Mouse (Mus musculus): ENCODE measurements around the gene Cfap74. TPM values are rescaled to one million over a fixed set of nuclear protein-coding genes. Genes with fewer than 3 reads are reported as not detected.
"Not testable (repeated sequence)": the region's sequence is repeated elsewhere in the genome, so short reads cannot be mapped to it uniquely, and the experiment has no call there.

Cfap74 gene
- polyA plus RNA-seq, 1 experiment from 2014 or later = 6.4 TPM

GRCm38 (mm10) chr4:155414656-155415235 is 5.8 kb downstream of the Cfap74 start:
- no peak for ATAC-seq (ENCODE audit: low FRiP score)
- Histone ChIP-seq H3K9ac (no peak overlapping the region), H3K4me3 (replicated peaks) (no peak overlapping the region), H3K9me3 (no peaks in the 10 kb centered on the region), H3K4me2 (no peak overlapping the region), H3K4me1 (peaks cover 7% of the 10 kb centered on the region), H3K27ac (no peak overlapping the region), H3K36me3 (replicated peaks) (no peaks in the 10 kb centered on the region), H3K27me3 (no peaks in the 10 kb centered on the region)
- WGBS = 84% methylated on average over 9 of the region's 9 CpGs

GRCm38 (mm10) chr4:155420137-155420536 is 11.1 kb downstream of the Cfap74 start:
- no peaks in the 10 kb centered on the region for H3K9me3 ChIP-seq
- H3K9ac ChIP-seq = no peak overlapping the region
- ATAC-seq (ENCODE audit: low FRiP score) = no peak
- no peaks in the 10 kb centered on the region for H3K27me3 ChIP-seq
- H3K36me3 ChIP-seq (replicated peaks) = no peaks in the 10 kb centered on the region
- H3K27ac ChIP-seq = no peak overlapping the region
- no peak overlapping the region for H3K4me2 ChIP-seq
- no peak overlapping the region for H3K4me3 ChIP-seq (replicated peaks)
- WGBS = 91% methylated on average over 3 of the region's 3 CpGs
- no peaks in the 10 kb centered on the region for H3K4me1 ChIP-seq

GRCm38 (mm10) chr4:155421412-155422370 is 12.7 kb downstream of the Cfap74 start:
- H3K4me1 ChIP-seq; H3K27ac ChIP-seq; ATAC-seq (ENCODE audit: low FRiP score); H3K4me2 ChIP-seq; H3K36me3 ChIP-seq (replicated peaks); H3K9ac ChIP-seq; H3K27me3 ChIP-seq; H3K4me3 ChIP-seq (replicated peaks); H3K9me3 ChIP-seq: not testable (repeated sequence)
- whole genome bisulfite sequencing = 89% methylated on average over 21 of the region's 30 CpGs

GRCm38 (mm10) chr4:155423988-155424387 is 15.0 kb downstream of the Cfap74 start:
- 87% methylated on average over 5 of the region's 5 CpGs for whole genome bisulfite sequencing
- no peak overlapping the region for H3K4me2 ChIP-seq
- no peak overlapping the region for H3K4me3 ChIP-seq (replicated peaks)
- no peak for ATAC-seq (ENCODE audit: low FRiP score)
- no peaks in the 10 kb centered on the region for H3K9me3 ChIP-seq
- no peaks in the 10 kb centered on the region for H3K36me3 ChIP-seq (replicated peaks)
- H3K4me1 ChIP-seq = no peaks in the 10 kb centered on the region
- H3K27ac ChIP-seq = no peak overlapping the region
- no peak overlapping the region for H3K9ac ChIP-seq
- H3K27me3 ChIP-seq = no peaks in the 10 kb centered on the region

GRCm38 (mm10) chr4:155426272-155426671 is 17.3 kb downstream of the Cfap74 start:
- H3K4me2 ChIP-seq = no peak overlapping the region
- H3K27ac ChIP-seq = no peak overlapping the region
- 85% methylated on average over 6 of the region's 6 CpGs for WGBS
- no peaks in the 10 kb centered on the region for H3K27me3 ChIP-seq
- no peaks in the 10 kb centered on the region for H3K36me3 ChIP-seq (replicated peaks)
- H3K9me3 ChIP-seq = no peaks in the 10 kb centered on the region
- no peaks in the 10 kb centered on the region for H3K4me1 ChIP-seq
- H3K4me3 ChIP-seq (replicated peaks) = no peak overlapping the region
- H3K9ac ChIP-seq = no peak overlapping the region
- no peak for ATAC-seq (ENCODE audit: low FRiP score)

GRCm38 (mm10) chr4:155428442-155428841 is 19.5 kb downstream of the Cfap74 start:
- H3K27me3 ChIP-seq = no peaks in the 10 kb centered on the region
- H3K27ac ChIP-seq = no peak overlapping the region
- no peaks in the 10 kb centered on the region for H3K36me3 ChIP-seq (replicated peaks)
- H3K4me1 ChIP-seq = no peaks in the 10 kb centered on the region
- ATAC-seq (ENCODE audit: low FRiP score) = no peak
- no peak overlapping the region for H3K4me2 ChIP-seq
- H3K9ac ChIP-seq = no peak overlapping the region
- H3K9me3 ChIP-seq = no peaks in the 10 kb centered on the region
- no peak overlapping the region for H3K4me3 ChIP-seq (replicated peaks)

GRCm38 (mm10) chr4:155429202-155429601 is 20.2 kb downstream of the Cfap74 start:
- H3K4me2 ChIP-seq = no peak overlapping the region
- no peaks in the 10 kb centered on the region for H3K27me3 ChIP-seq
- no peaks in the 10 kb centered on the region for H3K9me3 ChIP-seq
- no peak for ATAC-seq (ENCODE audit: low FRiP score)
- H3K4me1 ChIP-seq = no peaks in the 10 kb centered on the region
- H3K4me3 ChIP-seq (replicated peaks) = no peak overlapping the region
- no peak overlapping the region for H3K9ac ChIP-seq
- H3K36me3 ChIP-seq (replicated peaks) = no peaks in the 10 kb centered on the region
- 90% methylated on average over 3 of the region's 3 CpGs for WGBS
- H3K27ac ChIP-seq = no peak overlapping the region

- Histone ChIP-seq H3K9me3 (no peaks in the 10 kb centered on the region), H3K27me3 (no peaks in the 10 kb centered on the region), H3K36me3 (replicated peaks) (no peaks in the 10 kb centered on the region), H3K4me3 (replicated peaks) (no peak overlapping the region), H3K27ac (no peak overlapping the region), H3K9ac (no peak overlapping the region), H3K4me1 (no peaks in the 10 kb centered on the region), H3K4me2 (no peak overlapping the region)
- WGBS = 92% methylated on average over 6 of the region's 6 CpGs
- ATAC-seq (ENCODE audit: low FRiP score) = no peak
Measured at GRCm38 (mm10) chr4:155432358-155432757, 23.4 kb downstream of the Cfap74 start.

GRCm38 (mm10) chr4:155433993-155434392 is 25.0 kb downstream of the Cfap74 start:
- no peaks in the 10 kb centered on the region for H3K36me3 ChIP-seq (replicated peaks)
- H3K4me3 ChIP-seq (replicated peaks) = no peak overlapping the region
- WGBS = 86% methylated on average over 5 of the region's 5 CpGs
- ATAC-seq (ENCODE audit: low FRiP score) = no peak
- H3K27ac ChIP-seq = no peak overlapping the region
- no peak overlapping the region for H3K9ac ChIP-seq
- H3K27me3 ChIP-seq = no peaks in the 10 kb centered on the region
- no peak overlapping the region for H3K4me2 ChIP-seq
- no peaks in the 10 kb centered on the region for H3K4me1 ChIP-seq
- no peaks in the 10 kb centered on the region for H3K9me3 ChIP-seq

- Histone ChIP-seq H3K4me1 (no peaks in the 10 kb centered on the region), H3K9me3 (no peaks in the 10 kb centered on the region), H3K9ac (no peak overlapping the region), H3K36me3 (replicated peaks) (no peaks in the 10 kb centered on the region), H3K27me3 (no peaks in the 10 kb centered on the region), H3K27ac (no peak overlapping the region), H3K4me3 (replicated peaks) (no peak overlapping the region), H3K4me2 (no peak overlapping the region)
- ATAC-seq (ENCODE audit: low FRiP score) = no peak
- 75% methylated on average over 3 of the region's 3 CpGs for WGBS
Measured at GRCm38 (mm10) chr4:155442808-155443207, 33.8 kb downstream of the Cfap74 start.

- Histone ChIP-seq H3K9me3 (no peaks in the 10 kb centered on the region), H3K36me3 (replicated peaks) (no peaks in the 10 kb centered on the region), H3K27me3 (no peaks in the 10 kb centered on the region), H3K9ac (no peak overlapping the region), H3K4me2 (no peak overlapping the region), H3K27ac (no peak overlapping the region), H3K4me1 (peaks cover 2% of the 10 kb centered on the region; the same call in 1 of the 2 replicates), H3K4me3 (replicated peaks) (no peak overlapping the region)
- no peak for ATAC-seq (ENCODE audit: low FRiP score)
- 30% methylated on average over 10 of the region's 10 CpGs for WGBS
Measured at GRCm38 (mm10) chr4:155451597-155451996, 42.6 kb downstream of the Cfap74 start.

GRCm38 (mm10) chr4:155458575-155458974 is 49.6 kb downstream of the Cfap74 start:
- H3K4me2 ChIP-seq = no peak overlapping the region
- H3K36me3 ChIP-seq (replicated peaks) = no peaks in the 10 kb centered on the region
- H3K4me1 ChIP-seq = no peaks in the 10 kb centered on the region
- WGBS = 81% methylated on average over 5 of the region's 5 CpGs
- no peak overlapping the region for H3K4me3 ChIP-seq (replicated peaks)
- 0 out of 2 replicates have a peak, but pooled peaks cover 3% of the 10 kb centered on the region for H3K27me3 ChIP-seq
- ATAC-seq (ENCODE audit: low FRiP score) = no peak
- no peak overlapping the region for H3K27ac ChIP-seq
- no peaks in the 10 kb centered on the region for H3K9me3 ChIP-seq
- no peak overlapping the region for H3K9ac ChIP-seq

- Histone ChIP-seq H3K4me3 (replicated peaks) (no peak overlapping the region), H3K27ac (no peak overlapping the region)
Measured at GRCm38 (mm10) chr4:155463050-155463449, 54.1 kb downstream of the Cfap74 start.

More at GRCm38 (mm10) chr4:155463050-155463449, 54.1 kb downstream of the Cfap74 start:
- ATAC-seq (ENCODE audit: low FRiP score) = no peak
- Histone ChIP-seq H3K4me2 (no peak overlapping the region), H3K27me3 (0 out of 2 replicates have a peak, but pooled peaks cover 3% of the 10 kb centered on the region), H3K9me3 (no peaks in the 10 kb centered on the region), H3K9ac (no peak overlapping the region), H3K36me3 (replicated peaks) (no peaks in the 10 kb centered on the region), H3K4me1 (no peaks in the 10 kb centered on the region)
- 84% methylated on average over 13 of the region's 13 CpGs for WGBS

Data from forebrain, embryonic 12.5 days (tissue).